ENCODE assay signal across 16 mouse cellular contexts in the genomic region with DNA sequence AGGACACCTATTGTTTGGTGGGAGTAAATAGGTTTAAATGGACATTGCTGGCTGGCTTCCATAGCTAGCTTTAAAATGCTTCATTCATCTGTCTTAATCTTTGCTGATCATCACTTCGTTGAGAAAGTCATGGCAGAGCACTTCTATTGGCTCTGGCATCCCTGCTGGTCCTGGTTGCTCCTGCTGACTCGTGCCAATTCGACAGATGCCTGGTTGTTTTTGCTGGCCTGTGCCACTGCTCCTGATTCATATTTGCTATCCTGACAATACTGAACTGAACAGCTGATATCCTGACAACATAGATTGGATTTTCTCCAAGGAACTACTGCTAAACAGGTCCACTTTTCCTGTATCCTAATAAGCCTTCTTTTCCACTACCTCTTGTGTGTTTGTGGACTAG.
DNase-seq lines count a peak whose midpoint lies in the region; ATAC-seq and TF ChIP-seq lines count a peak whose summit lies in the region.
"Had no signal": no experiment of that assay in that cellular context is flagged by ENCODE, and none has a peak within 500 bp of the region (broad histone marks: within the 10 kb centered on the region; RNA-seq: fewer than 3 reads in every experiment).

No protein-coding gene starts in this region.

- no peak for TF ChIP-seq POLR2A in cerebellum, adult 2 months (IDR thresholded peaks at IDR 0.05; ENCODE audit: borderline replicate concordance, insufficient read depth, low read length)

- no peak overlapping the region for H3K4me3 ChIP-seq in hindbrain, postnatal 0 days (ENCODE audit: low read length)
- no peak overlapping the region for H3K4me3 ChIP-seq in hindbrain, embryonic 12.5 days
- H3K4me3 ChIP-seq in cerebellum, adult 2 months (replicated peaks; ENCODE audit: insufficient read depth, low read depth, low read length) = no peak overlapping the region
- H3K4me3 ChIP-seq: embryonic facial prominence, embryonic 15.5 days; heart, embryonic 15.5 days; kidney, embryonic 15.5 days; limb, embryonic 15.5 days; neural tube, embryonic 12.5 days; stomach, embryonic 15.5 days had no signal

- no peak overlapping the region for H3K9ac ChIP-seq in hindbrain, postnatal 0 days (replicated peaks; ENCODE audit: low read length)
- no peak overlapping the region for H3K9ac ChIP-seq in hindbrain, embryonic 12.5 days
- H3K9ac ChIP-seq: embryonic facial prominence, embryonic 15.5 days; heart, embryonic 15.5 days; kidney, embryonic 15.5 days; limb, embryonic 15.5 days; neural tube, embryonic 12.5 days; stomach, embryonic 15.5 days had no signal

- no peaks in the 10 kb centered on the region for H3K36me3 ChIP-seq in hindbrain, postnatal 0 days (ENCODE audit: insufficient read depth, low read length)
- no peaks in the 10 kb centered on the region for H3K36me3 ChIP-seq in hindbrain, embryonic 12.5 days
- H3K36me3 ChIP-seq: embryonic facial prominence, embryonic 15.5 days; heart, embryonic 15.5 days; kidney, embryonic 15.5 days; limb, embryonic 15.5 days; neural tube, embryonic 12.5 days; stomach, embryonic 15.5 days had no signal

- ATAC-seq in hindbrain, postnatal 0 days = peak; percentile 63; the same call in 1 of the 2 replicates
- no peak for ATAC-seq in hindbrain, embryonic 12.5 days (ENCODE audit: low FRiP score)
- ATAC-seq: midbrain, embryonic 16.5 days had no signal

- H3K27me3 ChIP-seq in hindbrain, postnatal 0 days (ENCODE audit: insufficient read depth, low read length) = no peaks in the 10 kb centered on the region
- no peaks in the 10 kb centered on the region for H3K27me3 ChIP-seq in hindbrain, embryonic 12.5 days
- H3K27me3 ChIP-seq in cerebellum, adult 2 months (ENCODE audit: control insufficient read depth, insufficient read depth, low read length) = no peaks in the 10 kb centered on the region
- H3K27me3 ChIP-seq: embryonic facial prominence, embryonic 15.5 days; heart, embryonic 15.5 days; kidney, embryonic 15.5 days; limb, embryonic 15.5 days; neural tube, embryonic 12.5 days; stomach, embryonic 15.5 days had no signal

- no peak overlapping the region for H3K27ac ChIP-seq in hindbrain, postnatal 0 days
- H3K27ac ChIP-seq in hindbrain, embryonic 12.5 days = no peak overlapping the region
- H3K27ac ChIP-seq in cerebellum, adult 2 months (ENCODE audit: insufficient read depth, low read length) = no peak overlapping the region
- H3K27ac ChIP-seq: embryonic facial prominence, embryonic 15.5 days; heart, embryonic 15.5 days; kidney, embryonic 15.5 days; limb, embryonic 15.5 days; neural tube, embryonic 12.5 days; stomach, embryonic 15.5 days had no signal

- H3K9me3 ChIP-seq in hindbrain, postnatal 0 days (ENCODE audit: low read length) = no peaks in the 10 kb centered on the region
- no peaks in the 10 kb centered on the region for H3K9me3 ChIP-seq in hindbrain, embryonic 12.5 days (replicated peaks)
- H3K9me3 ChIP-seq: embryonic facial prominence, embryonic 15.5 days; heart, embryonic 15.5 days; kidney, embryonic 15.5 days; limb, embryonic 15.5 days; neural tube, embryonic 12.5 days; stomach, embryonic 15.5 days had no signal

- H3K4me1 ChIP-seq in hindbrain, postnatal 0 days (ENCODE audit: insufficient read depth, low read length) = no peaks in the 10 kb centered on the region
- no peaks in the 10 kb centered on the region for H3K4me1 ChIP-seq in hindbrain, embryonic 12.5 days
- peaks cover 3% of the 10 kb centered on the region; the same call in 1 of the 2 replicates for H3K4me1 ChIP-seq in cerebellum, adult 2 months (ENCODE audit: control insufficient read depth, insufficient read depth, low read length)
- H3K4me1 ChIP-seq: embryonic facial prominence, embryonic 15.5 days; heart, embryonic 15.5 days; kidney, embryonic 15.5 days; limb, embryonic 15.5 days; neural tube, embryonic 12.5 days; stomach, embryonic 15.5 days had no signal

- H3K4me2 ChIP-seq in hindbrain, postnatal 0 days (ENCODE audit: low read depth, low read length) = no peak overlapping the region
- H3K4me2 ChIP-seq in hindbrain, embryonic 12.5 days (replicated peaks) = no peak overlapping the region
- H3K4me2 ChIP-seq: embryonic facial prominence, embryonic 15.5 days; heart, embryonic 15.5 days; kidney, embryonic 15.5 days; limb, embryonic 15.5 days; neural tube, embryonic 12.5 days; stomach, embryonic 15.5 days had no signal

- TF ChIP-seq CTCF in hindbrain, postnatal 0 days (IDR thresholded peaks at IDR 0.05; ENCODE audit: low read depth) = no peak
- no peak for TF ChIP-seq CTCF in cerebellum, adult 2 months (IDR thresholded peaks at IDR 0.05; ENCODE audit: borderline replicate concordance, insufficient read depth, low read depth, low read length)

- WGBS in hindbrain, postnatal 0 days = 46% methylated on average over 3 of the region's 3 CpGs
- 63% methylated on average over 3 of the region's 3 CpGs for WGBS in hindbrain, embryonic 12.5 days
- WGBS in cerebellum, adult 2 months = 11% methylated on average over 3 of the region's 3 CpGs

- peak; percentile 57 for DNase-seq in hindbrain, postnatal 0 days (ENCODE audit: low spot score)
- peak; percentile 84 to 97 for DNase-seq in cerebellum, adult 2 months
- peak; percentile 47 for DNase-seq in layer of hippocampus, adult 11-12 months (ENCODE audit: low spot score)
- no peak for DNase-seq in kidney, postnatal 4 days
- DNase-seq in embryo, embryonic 10.5 days (ENCODE audit: low spot score) = no peak
- DNase-seq in gastrocnemius, adult 18-20 months (ENCODE audit: low spot score) = no peak
- DNase-seq: lung, adult 2 months; thymus, postnatal 36 days had no signal

Comparison
In these comparisons a context has a peak if more than half of its experiments do, and no peak if none do; other contexts are left out.
1. DNase-seq: peak in hindbrain, postnatal 0 days (single experiment), cerebellum, adult 2 months (2 of 2) and layer of hippocampus, adult 11-12 months (single experiment); none in kidney, postnatal 4 days (0 of 2), embryo, embryonic 10.5 days (single experiment) and gastrocnemius, adult 18-20 months (single experiment).